Mouse (Mus musculus) embryonic fibroblast, embryonic 13.5 days (primary cell): ENCODE results near the gene Optn.

Source experiments
- CTCF ChIP-seq: IDR thresholded peaks from 2 replicates; pipeline ENCODE4 v1.5.1; 2011; ENCODE audit warnings: mild to moderate bottlenecking, control low read depth, low read length, moderate library complexity, borderline replicate concordance; ENCODE audit not compliant: insufficient read depth
- POLR2A ChIP-seq: IDR thresholded peaks from 2 replicates; pipeline ENCODE4 v1.6.1; 2011; ENCODE audit warnings: low read depth, mild to moderate bottlenecking, control low read depth, low read length, moderate library complexity

DNA sequence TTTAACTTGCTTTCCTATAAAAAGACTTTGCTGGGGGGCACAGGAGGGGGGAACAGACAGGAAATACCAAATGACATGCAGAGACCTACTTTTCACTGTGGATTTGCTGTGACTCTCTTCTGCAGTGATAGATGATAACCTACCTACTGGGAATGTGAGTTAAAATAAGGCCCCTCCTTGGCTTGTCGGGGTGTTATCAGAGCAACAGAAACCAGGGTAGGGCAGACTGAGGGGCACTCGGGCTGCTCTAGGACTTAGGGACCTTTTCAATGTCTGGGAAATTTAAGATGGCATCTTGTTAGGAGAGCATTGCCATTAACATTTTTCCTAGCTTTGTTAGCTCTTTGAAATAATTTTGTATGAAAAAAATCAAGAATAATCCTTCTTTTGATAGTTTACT lies 40.6 kb downstream of the Optn start:
- TF ChIP-seq CTCF (no peak), POLR2A (no peak)
